Mouse (Mus musculus) layer of hippocampus, adult 11-12 months (tissue): ENCODE measurements around the gene Cd2ap.
A peak's percentile ranks its signal among the peaks of the same experiment; 100 is the strongest.

Experiments
- DNase-seq: peaks from one replicate; pipeline ENCODE4 v3.0.0; 2022; ENCODE audit warnings: low spot score

Cd2ap gene

DNA sequence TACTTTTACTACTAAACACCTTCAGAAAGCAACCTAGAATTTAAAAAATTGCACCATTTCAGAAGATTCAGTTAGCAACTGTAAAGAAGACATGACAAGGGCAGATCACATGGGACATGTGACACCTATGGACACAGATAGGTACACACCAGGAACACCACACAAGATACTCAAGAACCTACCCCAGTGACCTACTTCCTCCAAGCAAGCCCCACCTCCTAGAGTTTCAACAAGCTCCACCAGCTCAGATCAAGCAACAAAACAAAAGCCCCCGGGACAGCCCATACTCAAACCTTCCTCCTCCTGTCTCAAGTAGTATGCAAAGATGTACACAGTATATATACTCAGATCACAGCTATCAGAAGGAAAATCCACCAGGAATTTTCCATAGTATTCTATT, 16.1 kb downstream of the Cd2ap start:
- no peak for DNase-seq

DNA sequence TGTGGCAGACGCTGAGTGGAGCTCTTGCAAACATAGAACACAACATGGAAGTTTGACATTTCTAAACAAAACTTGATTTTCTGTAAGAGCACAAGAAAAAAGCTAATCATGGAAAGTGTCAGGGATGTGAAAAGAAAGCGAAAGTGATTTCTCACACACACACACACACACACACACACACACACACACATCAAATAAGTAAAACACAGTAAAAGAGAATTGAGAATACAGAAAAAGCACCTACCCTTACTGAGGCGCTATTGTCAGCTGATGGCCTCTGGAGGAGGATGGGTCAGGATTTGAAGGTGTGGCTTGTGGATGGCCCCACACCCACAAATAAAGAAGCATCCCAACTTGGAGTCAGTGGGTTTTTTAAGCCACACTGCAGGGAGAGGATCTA, 19.0 kb downstream of the Cd2ap start:
- no peak for DNase-seq

DNA sequence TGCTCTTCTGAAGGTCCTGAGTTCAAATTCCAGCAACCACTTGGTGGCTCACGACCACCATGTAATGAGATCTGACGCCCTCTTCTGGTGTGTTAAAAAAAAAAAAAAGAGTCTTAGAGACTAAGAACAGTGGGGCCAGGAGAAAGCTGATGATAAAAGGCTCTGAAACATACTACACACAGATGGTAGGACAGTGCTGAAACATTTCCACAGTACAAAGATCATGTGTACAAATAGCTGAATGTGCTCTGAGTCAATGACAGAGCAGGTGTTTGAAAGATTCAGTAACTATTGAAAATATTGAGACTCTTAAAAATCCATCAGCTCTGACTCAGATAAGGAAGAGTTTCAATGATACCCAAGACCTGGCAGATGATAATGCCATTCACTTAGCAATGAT, 29.4 kb downstream of the Cd2ap start:
- DNase-seq, result no peak

DNA sequence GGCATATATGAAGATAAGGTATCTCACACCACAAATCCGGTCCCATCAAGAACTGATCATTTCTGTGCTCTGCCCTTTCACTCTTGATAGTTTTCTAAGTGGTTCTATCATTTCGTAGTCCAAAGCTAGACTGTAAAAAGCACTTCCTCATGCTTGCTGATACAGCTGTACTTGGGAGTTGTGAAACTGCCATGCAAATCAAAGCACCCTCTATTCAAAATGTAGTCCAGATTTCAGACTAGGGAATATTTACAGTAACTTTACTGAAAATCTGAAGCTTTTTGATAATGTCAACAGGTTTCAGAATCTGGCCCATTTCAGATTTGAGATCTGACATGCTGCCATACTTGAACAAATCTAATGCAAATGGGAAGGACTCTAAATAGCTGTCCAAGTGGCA, 39.3 kb downstream of the Cd2ap start:
- no peak for DNase-seq

DNA sequence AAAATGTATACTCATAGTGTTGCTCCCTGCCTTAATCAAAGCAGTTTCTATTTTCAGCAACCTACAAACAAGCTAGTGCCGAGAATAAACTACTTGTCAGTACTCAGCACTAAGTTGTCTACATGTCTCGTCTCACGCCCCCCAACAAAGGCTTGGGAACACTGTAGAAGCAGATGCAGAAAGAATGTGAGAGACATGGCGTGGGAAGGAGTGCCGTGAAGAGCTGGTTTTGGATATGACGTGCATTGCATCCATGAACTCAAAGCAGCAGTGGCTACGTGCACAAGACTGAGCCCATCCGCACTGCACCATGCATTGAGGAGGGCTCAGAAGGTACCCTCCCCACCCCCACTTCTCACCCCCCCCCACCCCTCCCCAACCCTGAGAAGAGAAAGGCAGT, 53.7 kb downstream of the Cd2ap start:
- no peak for DNase-seq

DNA sequence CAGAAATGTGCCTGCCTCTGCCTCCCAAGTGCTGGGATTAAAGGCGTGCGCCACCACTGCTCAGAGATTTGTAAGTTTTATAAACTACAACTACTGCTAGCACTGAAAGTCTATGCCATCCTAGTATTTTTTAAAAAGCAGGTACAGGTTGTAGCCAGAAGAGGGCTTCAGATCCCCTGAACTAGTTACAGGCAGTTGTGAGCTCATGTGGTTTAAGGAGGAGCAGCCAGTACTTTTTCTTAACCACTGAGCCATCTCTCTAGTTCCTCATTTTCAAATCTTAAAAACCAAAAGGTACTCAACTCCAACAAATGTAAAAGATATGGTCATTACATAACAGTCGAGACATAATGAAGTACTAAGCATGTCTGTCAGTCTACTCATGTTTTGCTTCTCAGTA, 61.1 kb downstream of the Cd2ap start:
- DNase-seq, result no peak

DNA sequence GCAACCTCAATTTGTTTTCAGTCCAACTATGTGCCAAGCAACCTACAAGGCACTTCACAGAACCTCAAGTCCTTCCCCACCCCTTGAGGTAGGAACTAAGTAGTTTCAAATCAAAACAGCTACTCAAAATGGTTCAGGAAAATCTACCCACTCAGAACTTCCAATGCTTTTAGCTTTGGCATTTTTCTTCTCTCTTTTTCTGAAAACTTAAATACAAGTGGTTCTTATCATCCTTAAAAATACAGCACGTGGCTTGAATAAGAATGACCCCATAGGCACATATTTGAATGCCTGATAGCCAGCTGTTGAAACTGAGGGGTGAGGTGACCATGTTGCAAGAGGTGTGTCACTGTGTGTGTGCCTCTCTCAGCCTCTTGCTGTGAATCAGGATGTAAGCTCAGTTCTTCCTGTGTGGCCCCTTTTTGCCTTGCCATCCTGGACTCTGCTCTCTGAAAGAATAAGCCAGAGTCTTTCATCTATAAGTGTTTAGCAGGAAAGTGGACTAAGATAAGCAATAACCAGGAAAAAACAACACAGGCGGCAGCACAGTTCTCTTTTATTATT, 84.0 kb downstream of the Cd2ap start:
- no peak for DNase-seq

DNA sequence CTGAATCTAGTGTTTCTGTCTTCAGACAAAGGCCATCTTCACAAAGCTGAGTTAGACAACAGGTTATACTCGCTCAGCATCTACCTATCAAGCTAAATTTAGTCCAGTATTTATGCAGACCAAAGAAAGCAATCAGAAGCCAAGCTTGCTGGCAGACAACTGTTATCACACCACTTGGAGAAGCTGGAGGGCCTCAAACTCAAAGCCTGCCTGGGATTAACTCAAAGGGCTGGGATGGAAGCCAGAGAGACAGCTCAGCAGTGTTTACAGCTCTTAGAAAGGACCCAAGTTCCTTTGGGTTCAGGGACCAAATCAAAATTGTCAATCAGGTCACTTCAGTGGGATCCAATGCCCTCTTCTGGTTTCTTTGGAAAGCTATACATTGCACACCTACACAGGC, 85.7 kb downstream of the Cd2ap start:
- DNase-seq, result no peak

DNA sequence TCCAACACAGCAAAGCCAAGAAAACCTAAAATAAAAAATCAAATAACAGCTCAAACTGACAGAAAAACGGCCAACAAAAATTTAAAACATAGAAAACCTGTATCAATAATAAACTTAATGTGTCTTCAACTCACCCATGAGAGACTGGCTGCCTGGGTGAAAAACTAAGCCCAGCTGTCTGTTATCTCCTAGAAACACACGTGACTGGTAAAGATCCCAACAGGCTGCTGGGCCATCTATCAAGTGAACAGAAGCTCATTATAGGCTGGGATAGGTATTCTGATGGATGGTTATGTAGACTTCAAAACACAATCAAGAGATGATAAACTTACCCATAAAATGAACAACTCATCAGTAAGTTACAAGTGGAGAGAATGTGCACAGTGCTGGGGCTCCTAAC, 86.7 kb downstream of the Cd2ap start:
- no peak for DNase-seq

DNA sequence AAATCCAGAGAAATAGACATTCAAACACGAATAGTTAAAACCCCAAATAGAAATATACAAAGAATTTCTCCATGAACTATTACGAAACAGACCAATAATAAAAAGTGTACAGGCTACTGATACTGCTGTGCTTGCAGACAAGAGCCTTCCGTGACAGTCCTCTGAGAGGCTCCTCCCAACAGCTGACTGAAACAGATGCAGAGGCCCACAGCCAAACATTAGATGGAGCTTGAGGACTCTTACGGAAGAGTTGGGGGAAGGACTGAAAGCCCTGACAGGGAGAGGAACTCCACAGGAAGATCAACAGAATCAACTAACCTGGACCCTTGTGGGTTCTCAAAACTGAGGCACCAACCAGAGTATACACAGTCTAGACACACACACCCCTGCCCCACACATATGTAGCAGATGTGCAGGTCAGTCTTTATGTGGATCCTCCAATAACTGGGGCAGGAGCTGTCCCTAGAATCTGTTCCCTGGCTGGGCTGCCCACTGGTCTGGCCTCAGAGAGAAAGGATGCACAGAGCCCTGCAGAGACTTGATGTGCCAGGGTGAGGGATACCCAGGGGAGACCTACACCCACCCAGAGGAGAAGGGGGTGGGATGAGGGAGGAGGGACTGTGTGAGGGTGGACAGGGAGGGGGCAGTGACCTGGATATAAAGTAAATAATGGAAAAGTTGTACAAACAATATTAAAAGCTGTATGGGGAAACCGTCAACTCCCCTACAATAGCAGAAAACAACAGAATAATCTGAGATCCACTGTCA, 87.6 kb downstream of the Cd2ap start:
- DNase-seq, result no peak

DNA sequence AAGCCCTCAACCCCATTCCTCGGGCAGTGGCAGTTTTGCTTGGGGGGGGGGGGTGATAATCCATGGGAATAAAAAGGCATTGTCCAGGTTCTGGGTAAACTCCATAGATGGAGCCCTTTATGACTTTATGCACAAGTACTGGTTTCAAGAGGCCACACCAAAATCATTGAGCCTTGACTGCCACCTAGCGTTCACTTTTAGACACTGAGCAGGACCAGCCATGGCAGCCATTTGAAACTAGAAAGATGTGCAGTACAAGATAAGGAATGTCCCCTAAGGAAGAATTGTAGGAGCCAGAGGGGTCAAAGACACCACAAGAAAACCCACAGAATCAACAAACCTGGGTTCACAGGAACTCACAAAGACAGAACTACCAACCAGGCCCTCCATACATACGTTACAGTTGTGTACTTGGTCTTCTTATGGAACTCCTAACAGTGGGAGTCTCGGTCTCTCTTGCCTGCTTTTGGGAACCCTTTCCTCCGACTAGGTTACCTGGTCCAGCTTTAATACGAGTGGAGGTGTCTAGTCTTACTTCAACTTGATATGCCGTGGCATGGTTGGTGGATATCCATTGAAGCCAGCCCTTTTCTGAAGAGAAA, 94.2 kb downstream of the Cd2ap start:
- peak; percentile 87 for DNase-seq

DNA sequence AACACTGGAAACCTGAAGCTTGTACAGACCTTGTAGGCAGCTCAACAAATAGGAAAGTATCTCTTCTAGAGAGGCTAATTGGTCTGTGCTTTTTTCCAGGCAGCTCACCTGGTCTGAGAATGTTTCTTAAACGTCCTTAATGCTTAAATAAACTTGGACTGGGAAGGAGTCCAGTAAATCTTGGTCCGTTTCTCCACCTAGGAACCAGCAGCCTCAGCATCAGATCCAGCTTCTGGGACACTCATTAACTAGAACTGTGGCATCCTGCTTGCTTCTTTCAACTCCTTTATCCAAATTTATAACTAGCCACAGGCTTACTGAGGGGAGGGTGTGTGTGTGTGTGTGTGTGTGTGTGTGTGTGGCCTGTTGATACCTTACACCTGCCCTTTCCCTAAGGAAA, 122.7 kb downstream of the Cd2ap start:
- no peak for DNase-seq

DNA sequence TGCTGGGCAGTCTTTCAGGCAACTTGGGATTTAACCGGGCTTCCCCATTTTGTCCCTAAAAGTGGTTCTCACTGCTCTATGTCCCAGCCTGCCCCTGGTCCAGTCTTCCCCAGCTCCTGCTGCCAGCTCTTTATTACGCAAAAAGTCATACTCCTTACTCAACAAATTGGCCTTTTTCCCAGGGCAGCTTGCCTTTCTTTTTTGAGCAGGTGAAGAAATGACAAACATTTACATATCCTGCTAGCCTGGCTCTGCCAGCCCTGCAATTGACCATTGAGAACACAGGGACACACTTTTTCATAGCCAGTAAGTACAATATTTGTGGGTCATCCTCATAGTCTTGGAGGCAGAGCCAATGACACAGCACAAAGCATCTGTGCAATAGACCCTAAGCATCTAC, 124.3 kb downstream of the Cd2ap start:
- DNase-seq, result no peak

DNA sequence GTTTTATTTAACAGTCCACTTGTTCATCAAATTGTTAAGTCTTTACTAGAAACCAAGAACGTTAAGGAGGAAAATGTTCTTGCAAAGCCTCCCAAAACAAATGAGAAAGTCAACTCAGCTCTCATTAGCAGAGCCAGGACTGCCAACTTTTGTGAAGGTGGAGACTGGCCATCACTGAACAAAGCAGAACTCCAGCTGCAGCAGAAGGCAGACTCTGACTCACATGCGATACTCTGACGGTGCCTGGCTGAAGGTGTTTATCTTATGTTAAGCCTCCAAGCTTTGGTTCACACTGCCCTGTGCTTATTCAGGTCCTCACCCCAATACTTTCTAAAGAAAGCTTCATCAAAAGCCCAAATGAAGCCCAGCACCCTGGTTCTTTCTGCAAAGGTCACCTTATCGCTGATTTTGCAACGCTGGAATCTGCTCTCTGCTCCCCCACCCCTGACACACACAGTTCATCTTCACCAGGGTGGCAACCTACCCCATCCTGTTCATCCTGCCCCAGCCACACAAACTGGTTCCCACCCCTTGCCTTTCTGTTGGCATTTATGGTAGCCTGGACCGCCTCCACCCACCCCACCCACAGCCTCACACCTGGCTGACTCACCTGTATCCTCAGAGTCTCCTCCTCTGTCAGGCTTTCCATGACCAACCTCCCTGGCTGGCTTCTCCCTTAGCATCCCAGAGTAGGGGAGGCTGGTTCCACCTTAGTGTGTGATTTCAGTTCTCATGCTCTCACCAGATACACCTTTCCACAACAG, 130.6 kb downstream of the Cd2ap start:
- DNase-seq, result no peak
